Mouse (Mus musculus) heart, adult 2 months (tissue): ENCODE data around the gene Anxa4.

Experiments used
- CTCF ChIP-seq: fragments of 200-600 bp; IDR thresholded peaks from 2 replicates; pipeline ENCODE4 v1.8.1; 2022; ENCODE audit warnings: antibody characterized with exemption, mild to moderate bottlenecking, moderate library complexity
- EP300 ChIP-seq: fragments of 200-500 bp; IDR thresholded peaks from 2 replicates; pipeline ENCODE4 v1.6.1; 2011; ENCODE audit warnings: low read depth, low read length, control low read depth; ENCODE audit not compliant: insufficient read depth
- POLR2A ChIP-seq: fragments of 200-500 bp; IDR thresholded peaks from 2 replicates; pipeline ENCODE4 v1.6.1; 2011; ENCODE audit warnings: mild to moderate bottlenecking, low read depth, low read length, control low read depth; ENCODE audit not compliant: insufficient read depth

DNA sequence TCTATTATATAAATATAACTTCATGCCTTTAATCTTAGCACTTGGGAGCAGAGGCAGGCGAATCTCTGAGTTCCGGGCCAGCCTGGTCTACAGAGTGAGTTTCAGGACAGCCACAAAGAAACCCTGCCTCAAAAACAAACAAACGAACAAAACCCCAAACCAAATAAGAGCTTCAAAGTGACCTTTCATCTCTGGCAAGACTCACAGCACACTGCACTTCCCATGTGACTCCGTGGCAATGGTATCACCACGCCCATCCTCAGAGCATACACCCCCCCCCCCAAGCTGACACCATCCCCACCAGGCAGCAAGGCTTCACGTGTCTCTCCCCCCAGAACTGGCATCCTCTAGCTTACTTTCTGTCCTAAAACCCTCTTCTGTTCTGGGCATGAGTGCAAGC is 95.5 kb downstream of the Anxa4 start:
- TF ChIP-seq EP300, result no peak
- no peak for TF ChIP-seq POLR2A
- TF ChIP-seq CTCF, result no peak
